Mouse (Mus musculus): Measurements from ENCODE around the gene Cpm.
"Not testable (repeated sequence)": the region's sequence is repeated elsewhere in the genome, so short reads cannot be mapped to it uniquely, and the experiment has no call there.

Gene Cpm

DNA sequence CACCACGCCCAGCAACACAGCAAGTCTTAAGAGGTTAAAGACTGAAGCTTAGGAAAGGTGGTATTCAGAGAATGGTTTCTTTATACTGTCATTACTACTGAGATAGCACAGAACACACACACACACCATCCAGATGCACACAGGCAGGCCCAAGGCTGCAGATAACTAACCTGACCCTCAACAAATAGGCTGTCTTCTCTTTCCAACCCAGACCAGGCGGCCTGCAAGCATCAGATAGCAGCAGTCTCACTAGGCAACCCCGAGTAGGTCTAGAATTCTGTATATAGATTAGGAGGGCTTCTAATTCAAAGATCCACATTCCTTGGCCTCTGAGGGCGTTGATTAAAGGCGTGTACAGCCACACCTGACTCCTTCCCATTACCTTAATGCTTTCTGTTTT is 102.9 kb downstream of the Cpm start:
- DNase-seq (ENCODE audit: low read depth, low spot score) = no peak

DNA sequence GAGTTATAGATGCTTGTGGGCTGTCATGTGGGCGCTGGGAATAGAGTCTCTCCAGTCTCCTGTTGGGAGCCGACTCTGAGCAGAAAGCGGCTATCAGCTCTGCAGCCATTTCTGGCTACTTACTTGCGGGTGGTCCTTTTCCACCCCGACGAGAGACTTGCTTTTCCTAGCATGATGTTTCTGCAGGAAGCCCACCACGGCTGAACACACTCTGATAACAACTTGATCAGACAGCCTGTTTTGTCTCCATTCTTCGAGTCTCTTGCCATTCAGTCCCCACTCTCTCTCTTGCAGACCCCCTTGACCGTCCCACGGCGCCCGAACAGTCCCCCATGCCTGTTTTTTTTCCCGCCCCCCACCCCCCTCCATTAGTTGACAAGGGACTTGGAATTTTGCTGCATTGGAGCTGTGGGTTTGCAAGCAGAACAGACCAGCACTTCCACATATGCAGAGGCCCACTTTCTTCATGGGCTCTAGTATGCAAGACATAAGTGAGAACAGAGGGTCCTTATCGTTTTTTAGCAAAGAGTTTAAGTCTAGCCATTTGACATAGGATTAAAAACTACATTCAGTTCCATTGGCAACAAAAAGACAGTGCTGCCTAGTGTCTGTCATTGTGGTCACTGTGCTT is 103.8 kb downstream of the Cpm start:
- peak; percentile 92 for DNase-seq (ENCODE audit: low read depth, low spot score)

DNA sequence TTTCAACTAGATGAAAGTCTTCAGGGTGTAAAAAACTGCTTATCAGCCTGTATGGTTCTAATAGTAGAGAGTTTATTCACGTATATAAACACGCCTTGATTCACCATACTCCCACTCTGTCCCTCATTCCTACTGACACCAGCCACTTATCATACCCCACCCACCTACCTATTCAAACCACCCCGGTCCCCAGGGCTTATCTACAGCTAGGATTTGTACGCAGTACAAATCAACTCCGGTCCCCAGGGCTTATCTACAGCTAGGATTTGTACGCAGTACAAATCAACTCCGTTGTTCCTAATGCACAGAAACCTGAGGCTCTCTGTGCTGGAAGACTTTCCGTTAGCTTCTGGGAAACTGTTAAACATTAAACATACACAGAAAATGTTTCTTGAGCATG is 104.3 kb downstream of the Cpm start:
- DNase-seq (ENCODE audit: low read depth, low spot score) = not testable (repeated sequence)

DNA sequence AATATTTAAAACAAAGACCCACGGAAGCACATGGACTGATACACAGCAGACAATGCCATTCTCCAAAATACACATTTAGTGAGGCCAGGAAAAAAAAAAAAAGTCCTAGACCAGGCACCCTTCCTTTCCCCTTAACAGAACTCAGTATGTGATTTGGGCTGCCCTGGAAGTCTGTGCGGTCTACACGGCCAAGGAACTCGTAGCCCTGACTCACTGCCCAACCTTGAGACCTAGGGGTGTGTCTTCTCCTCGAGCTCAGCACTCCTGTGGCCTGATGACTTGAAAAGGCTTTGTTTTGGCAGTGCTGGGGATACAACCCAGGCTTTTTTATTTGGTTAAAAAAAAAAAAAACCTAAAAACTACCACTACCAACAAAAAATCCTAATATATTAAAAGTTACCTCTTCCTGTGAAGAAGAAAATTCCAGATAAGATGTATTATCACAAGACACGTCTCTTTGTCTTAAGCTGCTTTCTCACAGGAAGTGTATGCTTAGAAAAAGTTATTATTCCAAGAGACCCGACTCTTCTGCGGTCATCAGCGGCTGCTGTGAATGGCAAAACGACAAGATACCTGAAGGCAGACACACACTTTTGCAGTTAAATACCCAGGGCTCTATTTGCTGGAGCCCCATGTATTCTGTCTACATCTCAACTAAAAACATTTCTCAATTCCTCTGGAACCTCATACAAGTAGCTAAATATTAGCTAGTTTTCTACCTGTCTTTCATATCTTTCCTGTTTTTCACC is 105.0 kb downstream of the Cpm start:
- peak; percentile 92 for DNase-seq (ENCODE audit: low read depth, low spot score)

DNA sequence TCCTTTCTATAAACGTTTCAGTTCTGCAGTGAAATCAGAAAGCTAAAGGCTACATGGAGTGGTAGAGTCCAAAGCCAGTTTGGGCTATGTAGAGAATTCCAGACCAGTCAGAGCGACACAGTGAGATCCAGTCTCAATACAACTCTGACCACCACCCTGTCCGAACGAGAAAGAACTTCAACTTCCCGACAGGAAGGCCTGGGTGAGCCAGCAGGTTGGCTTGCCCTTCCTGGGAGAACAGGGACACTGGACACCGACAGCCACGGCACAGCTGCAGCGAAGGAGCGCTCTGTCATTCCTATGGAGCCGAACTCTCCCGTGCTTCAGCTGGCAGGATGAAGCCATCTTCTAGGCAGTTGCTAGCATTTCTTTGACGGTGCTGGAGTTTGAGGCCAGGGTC is 106.1 kb downstream of the Cpm start:
- DNase-seq (ENCODE audit: low read depth, low spot score) = not testable (repeated sequence)

DNA sequence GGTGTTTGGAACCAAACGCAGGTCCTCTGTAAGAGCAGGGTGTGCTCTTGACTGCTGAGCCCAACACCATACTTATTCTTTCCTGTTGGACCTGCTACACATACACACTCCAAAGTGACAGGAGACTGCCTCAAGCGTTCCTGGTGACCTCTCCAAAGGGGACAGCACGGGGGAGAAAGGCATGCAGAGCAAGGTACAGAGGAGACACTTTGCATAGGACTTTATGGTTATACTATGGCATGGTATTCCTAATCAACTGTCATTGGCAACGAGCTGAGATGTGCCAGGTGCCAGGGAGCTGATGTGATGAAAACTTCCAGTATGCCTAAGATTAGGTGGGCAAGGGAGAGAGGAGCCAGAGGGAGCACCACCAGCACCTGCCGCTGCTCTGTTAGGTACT is 107.3 kb downstream of the Cpm start:
- DNase-seq (ENCODE audit: low read depth, low spot score) = peak; percentile 93
